Mouse (Mus musculus): ENCODE data around the gene Fzr1.

- no peak for TF ChIP-seq CTCF (conservative IDR thresholded peaks at IDR 0.05; ENCODE audit: low read length)
- no peak for TF ChIP-seq NANOG (IDR thresholded peaks at IDR 0.05; ENCODE audit: borderline replicate concordance, low read length)
Observed at GRCm38 (mm10) chr10:81334324-81334723, 44.0 kb downstream of the Fzr1 start.
